Mouse (Mus musculus) large intestine, adult 2 months (tissue): ENCODE measurements around the gene Cep57l1. TPM values are rescaled to one million over a fixed set of nuclear protein-coding genes. Genes with fewer than 3 reads are reported as not detected.
"Not testable (repeated sequence)": the region's sequence is repeated elsewhere in the genome, so short reads cannot be mapped to it uniquely, and the experiment has no call there.

ENCODE experiments used
- DNase-seq: peaks from one replicate; pipeline ENCODE4 v3.0.0-alpha.2; 2012; ENCODE audit warnings: low read depth, low spot score
- WGBS: fragments of 180-500 bp; shearing (Covaris S2); methylation state at CpG from one replicate; pipeline ENCODE4 v1.1.7; 2018; 5-methylcytosine and 5-hydroxymethylcytosine counted together
- polyA plus RNA-seq: library from polyadenylated mRNA; depleted of rRNA; stranded (reverse); fragments of >200 nt; gene quantifications from 2 replicates; pipeline ENCODE4 v1.2.3, GENCODE M21; 2012

Gene Cep57l1
- polyA plus RNA-seq, 1 experiment: 1.5 TPM

GRCm38 (mm10) chr10:41818733-41819070 lies 9.0 kb upstream of the Cep57l1 start:
- WGBS: 89% methylated on average over 6 of the region's 6 CpGs
- not testable (repeated sequence) for DNase-seq

- WGBS: 85% methylated on average over 8 of the region's 8 CpGs
- DNase-seq: no peak
Observed at GRCm38 (mm10) chr10:41818036-41818732, 8.5 kb upstream of the Cep57l1 start.

- DNase-seq: no peak
- 79% methylated on average over 5 of the region's 5 CpGs for WGBS
Observed at GRCm38 (mm10) chr10:41816516-41816915, 6.8 kb upstream of the Cep57l1 start.

GRCm38 (mm10) chr10:41814305-41814853 lies 4.7 kb upstream of the Cep57l1 start:
- whole genome bisulfite sequencing: 93% methylated on average over 6 of the region's 6 CpGs
- no peak for DNase-seq

- 63% methylated on average over 6 of the region's 6 CpGs for WGBS
- no peak for DNase-seq
Observed at GRCm38 (mm10) chr10:41812566-41812965, 2.9 kb upstream of the Cep57l1 start.

- no peak for DNase-seq
- WGBS: under 1% methylated on average over 36 of the region's 36 CpGs
Observed at GRCm38 (mm10) chr10:41810564-41811455, 1.1 kb upstream of the Cep57l1 start.

GRCm38 (mm10) chr10:41809080-41809770 lies 446 bp downstream of the Cep57l1 start:
- DNase-seq: peak; percentile 83
- 2% methylated on average over 25 of the region's 25 CpGs for WGBS

GRCm38 (mm10) chr10:41805729-41806355 lies 3.8 kb downstream of the Cep57l1 start:
- 88% methylated on average over 2 of the region's 2 CpGs for WGBS

GRCm38 (mm10) chr10:41804711-41805110 lies 5.0 kb downstream of the Cep57l1 start:
- no peak for DNase-seq
- 86% methylated on average over 3 of the region's 3 CpGs for WGBS

More at GRCm38 (mm10) chr10:41805729-41806355, 3.8 kb downstream of the Cep57l1 start:
- no peak for DNase-seq

- DNase-seq: no peak
- 96% methylated on average over 8 of the region's 8 CpGs for WGBS
Observed at GRCm38 (mm10) chr10:41803467-41803866, 6.2 kb downstream of the Cep57l1 start.

GRCm38 (mm10) chr10:41797253-41797652 lies 12.4 kb downstream of the Cep57l1 start:
- DNase-seq: no peak
- 97% methylated on average over 8 of the region's 8 CpGs for WGBS

- 96% methylated on average over 6 of the region's 6 CpGs for WGBS
- no peak for DNase-seq
Observed at GRCm38 (mm10) chr10:41792375-41792774, 17.3 kb downstream of the Cep57l1 start.

GRCm38 (mm10) chr10:41767254-41767653 lies 42.4 kb downstream of the Cep57l1 start:
- 71% methylated on average over 6 of the region's 6 CpGs for WGBS
- DNase-seq: no peak

GRCm38 (mm10) chr10:41766280-41766679 lies 43.4 kb downstream of the Cep57l1 start:
- no peak for DNase-seq
- WGBS: 55% methylated on average over 4 of the region's 4 CpGs

- no peak for DNase-seq
- WGBS: 90% methylated on average over 4 of the region's 4 CpGs
Observed at GRCm38 (mm10) chr10:41765586-41765985, 44.1 kb downstream of the Cep57l1 start.

- WGBS: 66% methylated on average over 3 of the region's 3 CpGs
- no peak for DNase-seq
Observed at GRCm38 (mm10) chr10:41763741-41764385, 45.8 kb downstream of the Cep57l1 start.

- WGBS: 82% methylated on average over 3 of the region's 3 CpGs
- no peak for DNase-seq
Observed at GRCm38 (mm10) chr10:41760866-41761265, 48.8 kb downstream of the Cep57l1 start.

GRCm38 (mm10) chr10:41758041-41758440 lies 51.6 kb downstream of the Cep57l1 start:
- DNase-seq: no peak

GRCm38 (mm10) chr10:41757226-41757625 lies 52.4 kb downstream of the Cep57l1 start:
- no peak for DNase-seq
- 95% methylated on average over 5 of the region's 5 CpGs for WGBS
